Mouse (Mus musculus): ENCODE results near the gene Gm11037.
A peak's percentile ranks its signal among the peaks of the same experiment; 100 is the strongest.

Gm11037 gene

DNA sequence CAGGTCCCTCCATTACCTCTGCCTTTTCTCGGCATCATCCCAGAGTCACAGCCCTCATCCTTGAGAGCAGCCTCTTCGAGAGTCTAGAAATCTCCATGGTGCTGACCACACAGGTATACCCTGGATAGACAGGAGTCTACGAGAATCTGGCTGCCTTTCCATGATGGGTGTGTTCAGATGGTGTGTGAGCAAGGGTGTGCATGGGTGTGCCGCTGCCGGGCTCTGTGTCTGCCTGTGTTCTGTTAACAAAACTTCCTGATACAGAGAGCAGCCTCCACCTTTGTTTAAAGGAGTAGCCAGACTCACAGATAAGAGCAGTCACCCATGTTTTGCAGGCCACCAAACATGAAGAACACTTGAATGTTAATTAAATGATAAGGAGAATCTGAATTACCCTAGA lies 3.5 kb upstream of the Gm11037 start:
- no peak for DNase-seq

- DNase-seq = no peak
Observed at GRCm38 (mm10) chr2:131130849-131131248, 2.4 kb upstream of the Gm11037 start.

DNA sequence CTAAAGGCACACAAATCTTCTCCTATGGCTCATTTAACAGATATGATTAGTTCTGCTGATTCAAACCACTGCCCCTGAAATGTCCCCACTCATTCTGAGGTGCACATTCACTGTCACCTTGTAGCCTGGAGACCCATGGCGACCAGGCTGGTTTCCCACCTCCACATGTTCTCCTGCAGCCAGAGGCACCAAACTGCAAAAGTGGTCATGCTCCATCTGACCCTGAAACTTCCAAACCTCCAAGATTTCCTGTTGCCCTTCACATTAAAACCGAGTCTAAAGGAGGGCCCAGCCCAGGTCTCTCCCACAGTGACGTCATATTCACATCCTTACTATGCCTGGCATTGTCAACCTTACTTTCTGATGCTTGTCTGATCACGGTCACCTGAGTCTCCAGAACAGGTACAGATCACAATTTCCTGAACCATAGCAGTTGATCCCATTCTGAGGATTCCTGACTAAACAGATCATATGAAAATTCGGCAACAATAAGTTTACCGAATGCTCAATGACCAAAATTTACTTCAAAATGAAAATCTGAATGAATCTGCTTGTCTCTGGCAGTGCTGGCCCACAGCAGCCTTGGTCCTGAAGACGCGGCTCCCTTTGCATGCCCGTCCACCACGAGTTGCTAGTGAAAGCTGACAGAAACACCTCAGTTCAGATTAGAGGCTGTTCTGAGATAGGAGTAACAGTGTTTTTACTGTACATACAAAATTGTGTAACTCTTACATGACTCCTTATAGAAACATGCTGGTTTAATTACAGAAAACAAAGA lies 997 bp upstream of the Gm11037 start:
- no peak for DNase-seq

DNA sequence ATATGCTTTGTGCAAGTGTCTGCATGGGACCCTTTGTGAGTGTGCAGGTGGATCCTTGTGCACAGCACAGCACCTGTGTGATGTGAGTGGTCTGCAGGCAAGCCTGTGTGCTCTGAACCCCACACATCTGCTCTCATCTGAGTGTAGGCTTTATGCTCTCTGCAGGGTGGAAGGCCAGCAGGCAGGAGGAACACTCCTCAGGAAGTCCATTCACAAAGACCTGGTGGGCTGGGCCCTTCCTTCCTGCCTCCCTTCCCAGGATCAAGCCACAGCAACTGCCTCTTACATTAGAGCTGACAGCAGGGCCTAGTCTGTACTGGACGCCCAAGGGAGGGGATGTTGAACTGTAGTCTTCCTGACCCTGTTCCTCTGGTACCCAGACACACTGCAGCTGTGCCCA lies 1.1 kb downstream of the Gm11037 start:
- no peak for DNase-seq

- no peak for DNase-seq
Observed at GRCm38 (mm10) chr2:131134826-131135400, 1.6 kb downstream of the Gm11037 start.

GRCm38 (mm10) chr2:131135521-131136139 lies 2.3 kb downstream of the Gm11037 start:
- no peak for DNase-seq

DNA sequence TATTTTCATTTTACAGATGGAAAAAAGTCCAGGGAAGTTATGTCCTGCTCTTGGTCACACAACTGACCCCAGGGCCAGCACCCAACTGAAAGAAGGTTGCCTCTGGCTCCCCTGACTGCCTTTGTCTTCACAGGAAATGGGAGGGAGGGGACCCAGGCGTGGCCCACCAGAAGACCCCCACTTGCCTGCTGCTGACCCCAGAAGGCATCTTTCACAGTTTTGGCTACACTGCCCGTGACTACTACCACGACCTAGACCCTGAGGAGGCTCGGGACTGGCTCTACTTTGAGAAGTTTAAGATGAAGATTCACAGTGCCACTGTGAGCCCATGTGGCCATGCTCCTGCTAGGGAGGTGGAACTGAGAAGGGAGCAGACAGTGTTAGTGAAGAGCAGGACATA lies 5.0 kb downstream of the Gm11037 start:
- no peak for DNase-seq

- no peak for DNase-seq
Observed at GRCm38 (mm10) chr2:131138760-131139159, 5.5 kb downstream of the Gm11037 start.

GRCm38 (mm10) chr2:131139287-131139686 lies 6.0 kb downstream of the Gm11037 start:
- no peak for DNase-seq

DNA sequence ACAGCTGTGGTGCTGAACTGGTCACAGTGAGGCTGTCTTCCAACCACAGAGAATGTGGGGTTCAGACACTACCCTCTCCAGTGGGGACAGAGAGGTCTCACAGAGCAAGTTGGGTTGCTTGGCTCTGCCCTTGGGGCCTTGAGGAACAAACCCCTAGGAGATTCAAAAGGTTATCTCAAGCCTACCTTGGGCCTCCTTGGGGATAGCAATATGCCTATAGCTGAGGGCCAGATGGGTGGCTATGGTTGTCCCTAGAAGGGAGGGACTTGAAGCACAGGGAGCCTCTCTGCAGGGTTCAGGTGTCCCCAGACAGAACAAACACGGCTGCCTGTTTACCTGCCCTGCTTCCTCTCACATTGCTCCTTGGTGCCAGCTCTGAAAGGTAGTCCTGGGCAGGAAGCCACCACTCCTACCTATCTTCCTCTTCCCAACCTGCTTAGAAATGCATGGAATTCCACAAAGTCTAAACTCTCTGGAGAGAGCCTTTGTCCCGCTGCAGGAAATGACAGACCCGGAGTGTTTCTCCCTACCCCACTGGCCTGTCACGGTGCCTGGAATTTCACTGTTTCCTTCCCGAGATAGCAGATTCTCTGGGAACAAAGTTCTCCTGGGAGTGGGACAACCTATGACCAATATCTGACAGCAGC lies 6.7 kb downstream of the Gm11037 start:
- DNase-seq = no peak

DNA sequence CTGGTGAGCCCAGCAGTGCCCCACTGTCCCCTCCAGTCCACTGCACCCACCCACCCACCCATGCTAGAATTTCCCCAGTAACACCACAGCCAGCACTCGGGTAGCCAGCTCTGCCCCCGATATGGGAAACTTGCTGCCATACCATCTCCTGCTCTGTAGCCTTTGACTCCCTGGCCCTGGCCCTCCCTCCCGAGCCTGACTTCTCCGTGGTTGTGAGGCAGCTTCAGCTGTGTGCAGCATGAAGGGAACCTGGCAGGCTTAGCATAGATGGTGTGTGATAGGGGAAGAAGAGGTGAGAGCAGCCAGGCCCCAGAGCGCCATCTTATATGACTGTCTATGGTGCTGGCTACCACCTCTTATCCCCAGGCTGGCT lies 7.2 kb downstream of the Gm11037 start:
- DNase-seq = no peak

DNA sequence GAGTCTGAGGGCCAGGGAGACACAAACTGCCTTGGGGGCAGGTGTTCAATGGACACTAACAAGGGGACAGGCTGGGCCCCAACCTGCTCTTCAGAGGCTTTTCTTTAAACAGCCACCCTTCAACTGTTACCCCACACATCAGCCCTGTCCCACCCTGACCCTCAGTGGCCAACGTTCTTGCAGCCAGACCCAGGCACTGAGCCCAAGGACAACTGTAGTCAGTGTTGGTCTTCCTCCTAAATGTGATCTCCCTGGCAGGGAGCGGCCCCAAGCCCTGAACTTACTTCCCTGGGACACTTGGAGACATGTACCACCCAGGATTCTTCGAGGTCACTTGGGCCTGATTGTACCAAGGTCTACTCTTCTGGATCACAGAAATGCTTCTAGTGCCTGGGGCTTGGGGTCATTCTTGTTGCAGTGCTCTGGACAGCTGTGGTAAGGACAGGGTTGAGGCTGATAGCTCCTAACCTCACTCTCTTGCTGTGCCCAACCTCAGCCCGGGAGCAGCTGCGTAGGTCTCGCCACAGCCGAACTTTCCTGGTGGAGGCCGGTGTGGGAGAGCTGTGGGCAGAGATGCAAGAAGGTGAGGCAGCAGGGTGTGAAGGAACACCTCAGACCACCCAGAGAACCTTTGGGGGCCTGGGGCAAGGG lies 8.2 kb downstream of the Gm11037 start:
- DNase-seq = no peak

DNA sequence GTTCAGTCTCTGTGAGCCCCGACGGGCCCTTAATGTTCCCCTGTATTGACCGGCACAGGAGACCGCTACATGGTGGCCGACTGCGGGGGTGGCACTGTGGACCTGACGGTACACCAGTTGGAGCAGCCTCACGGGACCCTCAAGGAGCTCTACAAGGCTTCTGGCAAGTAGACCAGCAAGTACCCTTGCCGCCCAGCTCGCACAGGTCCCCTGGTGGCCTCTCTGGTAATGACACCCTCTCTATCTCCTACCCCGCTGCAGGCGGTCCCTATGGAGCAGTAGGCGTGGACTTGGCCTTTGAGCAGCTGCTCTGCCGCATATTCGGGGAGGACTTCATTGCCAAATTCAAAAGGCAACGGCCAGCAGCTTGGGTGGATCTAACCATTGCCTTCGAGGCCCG lies 9.3 kb downstream of the Gm11037 start:
- DNase-seq = peak; percentile 24 to 69

- no peak for DNase-seq
Observed at GRCm38 (mm10) chr2:131143007-131143780, 9.9 kb downstream of the Gm11037 start.

- no peak for DNase-seq
Observed at GRCm38 (mm10) chr2:131145121-131145520, 11.8 kb downstream of the Gm11037 start.

- DNase-seq = no peak
Observed at GRCm38 (mm10) chr2:131145536-131145935, 12.2 kb downstream of the Gm11037 start.

- no peak for DNase-seq
Observed at GRCm38 (mm10) chr2:131146193-131147042, 13.1 kb downstream of the Gm11037 start.

GRCm38 (mm10) chr2:131147043-131147365 lies 13.7 kb downstream of the Gm11037 start:
- no peak for DNase-seq

DNA sequence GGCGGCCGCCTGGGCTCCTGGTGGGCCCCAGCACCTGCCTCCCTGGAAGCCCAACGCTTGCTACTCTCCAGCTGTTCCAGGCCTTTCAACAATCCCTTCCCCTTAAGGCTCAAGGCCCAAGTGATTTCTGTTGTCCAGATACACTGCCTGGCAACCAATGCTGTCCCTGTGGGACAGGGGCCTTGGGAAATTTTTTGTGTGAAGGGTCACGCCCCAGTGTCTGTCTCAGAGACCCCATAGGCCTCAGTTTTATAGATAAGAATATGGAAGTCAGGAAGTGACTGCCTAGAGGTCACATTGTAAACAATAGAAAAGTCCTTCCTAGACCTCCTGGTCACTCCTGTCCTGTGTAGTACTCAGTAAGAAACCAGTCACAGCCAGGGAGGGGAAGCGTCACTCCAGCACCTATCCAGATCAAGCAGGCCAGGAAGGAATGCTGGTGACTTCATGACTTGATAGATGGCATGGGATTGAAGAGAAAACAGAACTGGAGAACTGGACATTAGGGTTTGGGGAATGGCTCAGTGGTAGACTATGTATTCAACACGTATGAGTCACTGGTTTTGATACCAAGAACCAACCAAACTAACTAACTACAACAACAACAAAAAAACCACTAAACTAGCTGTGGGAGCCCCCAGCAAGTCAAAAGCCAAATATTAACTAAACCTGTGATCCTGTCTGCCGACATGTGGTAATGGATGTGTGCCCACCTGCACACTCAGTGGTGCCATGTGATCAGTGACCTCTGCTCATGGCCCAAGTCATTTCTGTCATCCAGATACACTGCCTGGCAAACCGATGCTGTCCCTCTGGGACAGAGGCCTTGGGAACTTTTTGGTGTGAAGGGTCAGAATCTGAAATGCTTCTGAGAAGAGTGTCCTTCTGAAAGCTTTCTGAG lies 15.3 kb downstream of the Gm11037 start:
- no peak for DNase-seq

DNA sequence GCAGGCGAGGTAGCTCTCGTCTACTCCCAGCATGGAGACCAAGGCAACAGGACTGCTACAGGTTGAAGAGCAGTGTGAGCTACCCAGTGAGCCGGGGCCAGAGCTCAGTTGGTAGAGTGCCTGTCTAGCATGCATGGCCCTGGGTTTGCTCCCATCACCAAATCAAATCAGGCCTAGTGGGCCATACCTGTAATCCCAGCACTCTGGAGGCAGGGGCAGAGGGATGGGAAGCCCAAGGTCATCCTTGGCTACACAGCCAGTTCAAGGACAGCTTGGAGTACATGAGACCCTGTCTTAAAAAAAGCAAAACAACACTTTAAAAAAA lies 15.9 kb downstream of the Gm11037 start:
- no peak for DNase-seq
